Mouse (Mus musculus) C2C12 (cell line): ENCODE measurements around the gene Uri1.

Experiments used
- CTCF ChIP-seq: IDR thresholded peaks from one replicate; pipeline ENCODE4 v1.5.1; 2011; ENCODE audit not compliant: control insufficient read depth, insufficient read depth, insufficient read length
- FOSL1 ChIP-seq: IDR thresholded peaks from one replicate; pipeline ENCODE4 v1.8.0; 2011; ENCODE audit warnings: mild to moderate bottlenecking, low read length; ENCODE audit not compliant: poor library complexity, insufficient read depth, severe bottlenecking
- MAX ChIP-seq: IDR thresholded peaks from one replicate; pipeline ENCODE4 v1.6.1; 2011; ENCODE audit warnings: mild to moderate bottlenecking, control low read depth
- MYOD1 ChIP-seq: IDR thresholded peaks from one replicate; pipeline ENCODE4 v1.6.1; 2011; ENCODE audit warnings: low read depth; ENCODE audit not compliant: control insufficient read depth, insufficient read length
- MYOG ChIP-seq: IDR thresholded peaks from one replicate; pipeline ENCODE4 v1.6.1; 2011; ENCODE audit not compliant: control insufficient read depth, insufficient read length; ENCODE audit errors: extremely low read depth
- USF1 ChIP-seq: IDR thresholded peaks from one replicate; pipeline ENCODE4 v1.6.1; 2011; ENCODE audit warnings: low read depth, mild to moderate bottlenecking, control low read depth, moderate library complexity

GRCm38 (mm10) chr7:37910161-37910560 is 113.2 kb downstream of the Uri1 start:
- TF ChIP-seq CTCF (no peak), MYOD1 (no peak), USF1 (no peak), MAX (no peak), FOSL1 (no peak), MYOG (no peak)
